Mouse (Mus musculus): ENCODE measurements around the gene Igf2bp2. TPM values are rescaled to one million over a fixed set of nuclear protein-coding genes. Genes with fewer than 3 reads are reported as not detected.

Gene Igf2bp2
- total RNA-seq, 1 experiment, result 24.3 TPM

- H3K4me3 ChIP-seq (ENCODE audit: insufficient read depth in 1 of 2, low read depth in 1 of 2, low read length in 2 of 2, poor library complexity in 1 of 2, severe bottlenecking in 1 of 2), result no peak overlapping the region
- in situ Hi-C loops (cut with MboI; ENCODE audit: low sequenced_read_pairs in 2 of 2, unreplicated experiment in 2 of 2), result no loop called here
- H3K4me1 ChIP-seq (ENCODE audit: control insufficient read depth in 2 of 2, insufficient read depth in 2 of 2, low read length in 2 of 2, poor library complexity in 1 of 2), result no peaks in the 10 kb centered on the region
- H3K9me3 ChIP-seq (ENCODE audit: control insufficient read depth, insufficient read depth, low read depth, low read length), result peaks cover 8% of the 10 kb centered on the region
- no peak overlapping the region for H3K27ac ChIP-seq (ENCODE audit: insufficient read depth, low read depth, low read length, poor library complexity, severe bottlenecking)
- no peak for DNase-seq (ENCODE audit: low read depth, low spot score)
- no peak overlapping the region for H3K9ac ChIP-seq (ENCODE audit: insufficient read depth, low read depth, low read length, poor library complexity, severe bottlenecking)
- TF ChIP-seq ZNF384 (IDR thresholded peaks at IDR 0.05; ENCODE audit: low read depth, low read length), result no peak
- TF ChIP-seq MAFK (IDR thresholded peaks at IDR 0.05; ENCODE audit: insufficient read depth, low read depth, low read length), result no peak
- TF ChIP-seq HCFC1 (IDR thresholded peaks at IDR 0.05; ENCODE audit: borderline replicate concordance, insufficient read depth, low read length), result no peak
- no peak for TF ChIP-seq CHD2 (IDR thresholded peaks at IDR 0.05; ENCODE audit: low read depth, low read length)
- TF ChIP-seq ZC3H11A (IDR thresholded peaks at IDR 0.05; ENCODE audit: borderline replicate concordance, low read depth, low read length), result no peak
- peaks cover 25% of the 10 kb centered on the region for H3K36me3 ChIP-seq (ENCODE audit: control insufficient read depth, insufficient read depth, low read length, poor library complexity, severe bottlenecking)
These were observed 124.5 kb downstream of the Igf2bp2 start for GRCm38 (mm10) chr16:22038554-22038953.

- Histone ChIP-seq H3K9ac (ENCODE audit: insufficient read depth, low read depth, low read length, poor library complexity, severe bottlenecking) (no peak overlapping the region), H3K4me3 (ENCODE audit: insufficient read depth in 1 of 2, low read depth in 1 of 2, low read length in 2 of 2, poor library complexity in 1 of 2, severe bottlenecking in 1 of 2) (no peak overlapping the region), H3K27ac (ENCODE audit: insufficient read depth, low read depth, low read length, poor library complexity, severe bottlenecking) (no peak overlapping the region), H3K4me1 (ENCODE audit: control insufficient read depth in 2 of 2, insufficient read depth in 2 of 2, low read length in 2 of 2, poor library complexity in 1 of 2) (no peaks in the 10 kb centered on the region), H3K36me3 (ENCODE audit: control insufficient read depth, insufficient read depth, low read length, poor library complexity, severe bottlenecking) (peaks cover 46% of the 10 kb centered on the region), H3K9me3 (ENCODE audit: control insufficient read depth, insufficient read depth, low read depth, low read length) (peaks cover 3% of the 10 kb centered on the region; the same call in 1 of the 2 replicates)
- TF ChIP-seq HCFC1 (IDR thresholded peaks at IDR 0.05; ENCODE audit: borderline replicate concordance, insufficient read depth, low read length) (no peak), ZNF384 (IDR thresholded peaks at IDR 0.05; ENCODE audit: low read depth, low read length) (no peak), MAFK (IDR thresholded peaks at IDR 0.05; ENCODE audit: insufficient read depth, low read depth, low read length) (no peak), CHD2 (IDR thresholded peaks at IDR 0.05; ENCODE audit: low read depth, low read length) (no peak), ZC3H11A (IDR thresholded peaks at IDR 0.05; ENCODE audit: borderline replicate concordance, low read depth, low read length) (no peak)
- in situ Hi-C loops (cut with MboI; ENCODE audit: low sequenced_read_pairs in 2 of 2, unreplicated experiment in 2 of 2), result no loop called here
- DNase-seq (ENCODE audit: low read depth, low spot score), result no peak
These were observed 135.6 kb downstream of the Igf2bp2 start for GRCm38 (mm10) chr16:22027474-22027873.

DNA sequence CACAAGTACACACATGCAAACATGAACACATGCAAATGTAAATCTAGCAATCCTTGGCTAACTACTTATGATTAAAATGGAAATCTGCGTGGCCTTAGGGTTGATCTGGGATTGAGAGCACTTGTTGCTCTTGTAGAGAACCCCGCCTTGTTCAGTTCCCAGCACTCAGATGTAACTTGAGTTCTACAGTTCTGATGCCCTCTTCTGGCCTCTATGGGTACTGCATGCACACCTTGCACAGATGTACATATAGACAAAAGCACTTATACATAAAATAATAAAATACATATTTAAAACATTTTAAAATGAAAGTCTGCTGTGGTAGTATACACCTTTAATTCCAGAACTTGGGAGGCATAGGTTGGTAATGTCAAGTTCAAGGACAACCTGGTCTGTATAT is 141.0 kb downstream of the Igf2bp2 start:
- Histone ChIP-seq H3K4me3 (ENCODE audit: insufficient read depth in 1 of 2, low read depth in 1 of 2, low read length in 2 of 2, poor library complexity in 1 of 2, severe bottlenecking in 1 of 2) (no peak overlapping the region), H3K9ac (ENCODE audit: insufficient read depth, low read depth, low read length, poor library complexity, severe bottlenecking) (no peak overlapping the region), H3K36me3 (ENCODE audit: control insufficient read depth, insufficient read depth, low read length, poor library complexity, severe bottlenecking) (peaks cover 21% of the 10 kb centered on the region), H3K27ac (ENCODE audit: insufficient read depth, low read depth, low read length, poor library complexity, severe bottlenecking) (no peak overlapping the region), H3K9me3 (ENCODE audit: control insufficient read depth, insufficient read depth, low read depth, low read length) (no peaks in the 10 kb centered on the region), H3K4me1 (ENCODE audit: control insufficient read depth in 2 of 2, insufficient read depth in 2 of 2, low read length in 2 of 2, poor library complexity in 1 of 2) (no peaks in the 10 kb centered on the region)
- no peak for TF ChIP-seq HCFC1 (IDR thresholded peaks at IDR 0.05; ENCODE audit: borderline replicate concordance, insufficient read depth, low read length)
- TF ChIP-seq MAFK (IDR thresholded peaks at IDR 0.05; ENCODE audit: insufficient read depth, low read depth, low read length), result no peak
- TF ChIP-seq ZNF384 (IDR thresholded peaks at IDR 0.05; ENCODE audit: low read depth, low read length), result no peak
- TF ChIP-seq CHD2 (IDR thresholded peaks at IDR 0.05; ENCODE audit: low read depth, low read length), result no peak
- peak; percentile 48 for DNase-seq (ENCODE audit: low read depth, low spot score)
- in situ Hi-C loops (cut with MboI; ENCODE audit: low sequenced_read_pairs in 2 of 2, unreplicated experiment in 2 of 2), result no loop called here

GRCm38 (mm10) chr16:22015569-22015968 is 147.5 kb downstream of the Igf2bp2 start:
- Histone ChIP-seq H3K36me3 (ENCODE audit: control insufficient read depth, insufficient read depth, low read length, poor library complexity, severe bottlenecking) (peaks cover 11% of the 10 kb centered on the region), H3K4me1 (ENCODE audit: control insufficient read depth in 2 of 2, insufficient read depth in 2 of 2, low read length in 2 of 2, poor library complexity in 1 of 2) (peaks cover 3 to 5% of the 10 kb centered on the region in 2 experiments), H3K27ac (ENCODE audit: insufficient read depth, low read depth, low read length, poor library complexity, severe bottlenecking) (no peak overlapping the region), H3K9ac (ENCODE audit: insufficient read depth, low read depth, low read length, poor library complexity, severe bottlenecking) (no peak overlapping the region), H3K4me3 (ENCODE audit: insufficient read depth in 1 of 2, low read depth in 1 of 2, low read length in 2 of 2, poor library complexity in 1 of 2, severe bottlenecking in 1 of 2) (no peak overlapping the region), H3K9me3 (ENCODE audit: control insufficient read depth, insufficient read depth, low read depth, low read length) (no peaks in the 10 kb centered on the region)
- DNase-seq (ENCODE audit: low read depth, low spot score), result no peak
- in situ Hi-C loops (cut with MboI; ENCODE audit: low sequenced_read_pairs in 2 of 2, unreplicated experiment in 2 of 2), result no loop called here
- TF ChIP-seq CHD2 (IDR thresholded peaks at IDR 0.05; ENCODE audit: low read depth, low read length) (no peak), ZNF384 (IDR thresholded peaks at IDR 0.05; ENCODE audit: low read depth, low read length) (no peak), ZC3H11A (IDR thresholded peaks at IDR 0.05; ENCODE audit: borderline replicate concordance, low read depth, low read length) (no peak), HCFC1 (IDR thresholded peaks at IDR 0.05; ENCODE audit: borderline replicate concordance, insufficient read depth, low read length) (no peak), MAFK (IDR thresholded peaks at IDR 0.05; ENCODE audit: insufficient read depth, low read depth, low read length) (no peak)

DNA sequence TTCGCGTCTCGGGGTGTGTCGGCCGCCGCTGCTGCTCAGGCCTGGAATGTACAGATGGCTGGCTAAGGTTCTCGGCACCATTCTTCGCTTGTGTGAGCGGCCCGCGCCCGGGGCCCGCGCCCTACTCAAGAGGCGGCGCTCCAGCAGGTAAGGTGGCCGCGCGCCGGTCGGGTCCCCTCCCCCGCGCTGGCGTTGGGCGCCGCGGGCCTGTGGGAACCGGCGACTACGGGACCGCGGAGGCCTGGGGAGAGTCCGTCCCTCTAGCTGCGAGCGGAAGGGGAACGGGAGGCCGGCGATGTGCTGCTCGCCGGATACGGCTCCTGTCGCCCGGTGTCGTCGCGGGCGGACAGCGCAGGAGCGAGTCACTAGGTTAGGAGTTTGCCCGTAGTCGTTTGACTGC is 153.5 kb downstream of the Igf2bp2 start:
- Histone ChIP-seq H3K9ac (ENCODE audit: insufficient read depth, low read depth, low read length, poor library complexity, severe bottlenecking) (peak overlapping the region; percentile 96), H3K4me3 (ENCODE audit: insufficient read depth in 1 of 2, low read depth in 1 of 2, low read length in 2 of 2, poor library complexity in 1 of 2, severe bottlenecking in 1 of 2) (peak overlapping the region; percentile 77 to 98), H3K27ac (ENCODE audit: insufficient read depth, low read depth, low read length, poor library complexity, severe bottlenecking) (peak overlapping the region; percentile 28; the same call in 1 of the 2 replicates), H3K9me3 (ENCODE audit: control insufficient read depth, insufficient read depth, low read depth, low read length) (no peaks in the 10 kb centered on the region), H3K36me3 (ENCODE audit: control insufficient read depth, insufficient read depth, low read length, poor library complexity, severe bottlenecking) (no peaks in the 10 kb centered on the region; the same call in 1 of the 2 replicates), H3K4me1 (ENCODE audit: control insufficient read depth in 2 of 2, insufficient read depth in 2 of 2, low read length in 2 of 2, poor library complexity in 1 of 2) (peaks cover 2 to 6% of the 10 kb centered on the region in 2 experiments; a peak in 2 of 4 replicates)
- in situ Hi-C loops (cut with MboI; ENCODE audit: low sequenced_read_pairs in 2 of 2, unreplicated experiment in 2 of 2), result no loop called here
- DNase-seq (ENCODE audit: low read depth, low spot score), result no peak
- TF ChIP-seq HCFC1 (IDR thresholded peaks at IDR 0.05; ENCODE audit: borderline replicate concordance, insufficient read depth, low read length) (no peak; the same call in 1 of the 2 replicates), CHD2 (IDR thresholded peaks at IDR 0.05; ENCODE audit: low read depth, low read length) (no peak), MAFK (IDR thresholded peaks at IDR 0.05; ENCODE audit: insufficient read depth, low read depth, low read length) (no peak), ZC3H11A (IDR thresholded peaks at IDR 0.05; ENCODE audit: borderline replicate concordance, low read depth, low read length) (no peak), ZNF384 (IDR thresholded peaks at IDR 0.05; ENCODE audit: low read depth, low read length) (no peak)
